Mouse (Mus musculus): Measurements from ENCODE around the gene Mlph.

DNA sequence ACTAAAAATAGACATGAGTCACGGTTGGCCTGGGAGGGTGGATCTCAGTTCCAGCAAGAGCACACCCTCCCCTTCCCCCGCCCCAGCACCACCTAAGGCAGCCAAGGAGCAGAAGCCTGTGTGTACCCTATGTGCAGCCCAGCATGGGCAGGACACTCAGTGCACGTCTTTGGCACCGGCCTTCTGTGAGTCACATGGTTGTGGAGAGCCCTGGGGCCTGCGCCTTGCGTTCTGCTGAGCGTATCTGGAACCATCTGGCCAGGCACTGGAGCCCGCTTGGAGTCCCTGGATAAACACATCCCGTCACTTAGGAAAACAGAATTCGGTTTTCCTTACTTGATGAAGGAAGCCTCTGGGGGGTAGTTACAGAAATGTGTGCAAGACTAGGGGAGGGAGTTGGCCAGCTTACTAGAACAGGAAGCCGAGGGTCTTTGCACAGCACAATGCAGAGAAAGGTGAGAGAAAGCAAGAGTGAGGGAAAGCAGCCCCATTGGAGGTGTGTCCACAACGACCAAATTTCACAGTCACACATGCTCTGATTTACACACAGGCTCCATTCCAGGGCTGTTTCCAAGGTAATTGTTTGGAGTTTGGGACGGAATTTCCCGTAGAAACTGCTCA, 18.0 kb upstream of the Mlph start:
- TF ChIP-seq CTCF (IDR thresholded peaks at IDR 0.05; ENCODE audit: control insufficient read depth, insufficient read depth, low read length), result no peak
- no peak for TF ChIP-seq POLR2A (IDR thresholded peaks at IDR 0.05; ENCODE audit: borderline replicate concordance, control insufficient read depth, low read depth, low read length)

All from bone marrow, adult 2 months (tissue).